Mouse (Mus musculus) liver, embryonic 15.5 days (tissue): Measurements from ENCODE around the gene Fndc3b. TPM values are rescaled to one million over a fixed set of nuclear protein-coding genes. Genes with fewer than 3 reads are reported as not detected.

Experiments
- ATAC-seq: fragments of 200-750 bp; cut with Nextera tagmentation; 2 replicates; pipeline ENCODE4 v1.8.0; 2017; ENCODE audit warnings: moderate number of reproducible peaks, mild to moderate bottlenecking, moderate library complexity; ENCODE audit not compliant: insufficient read depth
- H3K27ac ChIP-seq: fragments of 300-500 bp; sonication (generic); replicated peaks from 2 replicates; pipeline ENCODE4 v1.5.1; 2015; ENCODE audit warnings: mild to moderate bottlenecking, inconsistent platforms
- H3K27me3 ChIP-seq: fragments of 300-500 bp; sonication (generic); 2 replicates; pipeline ENCODE4 v1.6.1; 2015; ENCODE audit warnings: mild to moderate bottlenecking, inconsistent platforms
- H3K36me3 ChIP-seq: fragments of 300-500 bp; sonication (generic); replicated peaks from 2 replicates; pipeline ENCODE4 v1.6.1; 2015; ENCODE audit warnings: moderate library complexity, mild to moderate bottlenecking, inconsistent platforms
- H3K4me1 ChIP-seq: fragments of 300-500 bp; sonication (generic); replicated peaks from 2 replicates; pipeline ENCODE4 v1.6.1; 2015; ENCODE audit warnings: inconsistent platforms
- H3K4me2 ChIP-seq: fragments of 300-500 bp; sonication (generic); 2 replicates; pipeline ENCODE4 v1.6.1; 2015; ENCODE audit warnings: moderate library complexity, mild to moderate bottlenecking, inconsistent platforms
- H3K4me3 ChIP-seq: fragments of 300-500 bp; sonication (generic); replicated peaks from 2 replicates; pipeline ENCODE4 v1.5.1; 2015; ENCODE audit warnings: mild to moderate bottlenecking, inconsistent platforms
- H3K9ac ChIP-seq: fragments of 300-500 bp; sonication (generic); 2 replicates; pipeline ENCODE4 v1.6.1; 2015; ENCODE audit warnings: moderate library complexity, mild to moderate bottlenecking, inconsistent platforms
- H3K9me3 ChIP-seq: fragments of 300-500 bp; sonication (generic); replicated peaks from 2 replicates; pipeline ENCODE4 v1.6.1; 2016; ENCODE audit warnings: inconsistent platforms
- WGBS: fragments of 180-500 bp; shearing (Covaris S2); methylation state at CpG from one replicate; pipeline ENCODE4 v1.1.7; 2015; ENCODE audit warnings: mixed read lengths; ENCODE audit not compliant: insufficient replicate concordance; 5-methylcytosine and 5-hydroxymethylcytosine counted together
- polyA plus RNA-seq: library from polyadenylated mRNA; unstranded; fragments of >200 nt; fragmentation: Nextera tagmentation; extraction: Ambion mirVana; gene quantifications from 2 replicates; pipeline ENCODE4 v1.2.1, GENCODE M21; 2015

Fndc3b gene
- polyA plus RNA-seq, 1 experiment from 2014 or later = 8.5 TPM

GRCm38 (mm10) chr3:27432981-27433380 lies 278.1 kb downstream of the Fndc3b start:
- no peak overlapping the region for H3K27ac ChIP-seq
- no peak overlapping the region for H3K9ac ChIP-seq
- 61% methylated on average over 3 of the region's 3 CpGs for WGBS
- H3K4me3 ChIP-seq = no peak overlapping the region
- no peak for ATAC-seq
- no peaks in the 10 kb centered on the region for H3K9me3 ChIP-seq
- peaks cover 11% of the 10 kb centered on the region for H3K36me3 ChIP-seq
- H3K4me1 ChIP-seq = no peaks in the 10 kb centered on the region
- no peak overlapping the region for H3K4me2 ChIP-seq
- H3K27me3 ChIP-seq = no peaks in the 10 kb centered on the region

- no peak for ATAC-seq
- WGBS = 69% methylated on average over 13 of the region's 13 CpGs
- H3K4me1 ChIP-seq = no peaks in the 10 kb centered on the region
These were observed 280.4 kb downstream of the Fndc3b start for GRCm38 (mm10) chr3:27430621-27431263.

GRCm38 (mm10) chr3:27427406-27427805 lies 283.7 kb downstream of the Fndc3b start:
- no peaks in the 10 kb centered on the region for H3K4me1 ChIP-seq
- WGBS = 72% methylated on average over 6 of the region's 6 CpGs

More at GRCm38 (mm10) chr3:27430621-27431263, 280.4 kb downstream of the Fndc3b start:
- Histone ChIP-seq H3K4me2 (no peak overlapping the region), H3K9me3 (no peaks in the 10 kb centered on the region), H3K9ac (no peak overlapping the region), H3K27ac (no peak overlapping the region), H3K27me3 (no peaks in the 10 kb centered on the region), H3K4me3 (no peak overlapping the region), H3K36me3 (peaks cover 5% of the 10 kb centered on the region)

GRCm38 (mm10) chr3:27424049-27424667 lies 286.9 kb downstream of the Fndc3b start:
- H3K27me3 ChIP-seq = no peaks in the 10 kb centered on the region
- H3K27ac ChIP-seq = no peak overlapping the region
- no peak for ATAC-seq
- WGBS = 71% methylated on average over 11 of the region's 11 CpGs
- H3K4me1 ChIP-seq = no peaks in the 10 kb centered on the region
- no peak overlapping the region for H3K9ac ChIP-seq
- peaks cover 20% of the 10 kb centered on the region for H3K36me3 ChIP-seq
- no peak overlapping the region for H3K4me3 ChIP-seq
- no peak overlapping the region for H3K4me2 ChIP-seq
- H3K9me3 ChIP-seq = no peaks in the 10 kb centered on the region

More at GRCm38 (mm10) chr3:27427406-27427805, 283.7 kb downstream of the Fndc3b start:
- ATAC-seq = no peak
- Histone ChIP-seq H3K36me3 (peaks cover 19% of the 10 kb centered on the region), H3K27me3 (no peaks in the 10 kb centered on the region), H3K4me3 (no peak overlapping the region), H3K27ac (no peak overlapping the region), H3K9me3 (no peaks in the 10 kb centered on the region), H3K4me2 (no peak overlapping the region), H3K9ac (no peak overlapping the region)

GRCm38 (mm10) chr3:27422521-27422920 lies 288.6 kb downstream of the Fndc3b start:
- peaks cover 25% of the 10 kb centered on the region for H3K36me3 ChIP-seq
- no peaks in the 10 kb centered on the region for H3K27me3 ChIP-seq
- ATAC-seq = no peak
- H3K4me1 ChIP-seq = no peaks in the 10 kb centered on the region
- WGBS = 69% methylated on average over 6 of the region's 6 CpGs
- H3K27ac ChIP-seq = no peak overlapping the region
- no peak overlapping the region for H3K4me3 ChIP-seq
- no peak overlapping the region for H3K9ac ChIP-seq
- no peaks in the 10 kb centered on the region for H3K9me3 ChIP-seq
- no peak overlapping the region for H3K4me2 ChIP-seq

GRCm38 (mm10) chr3:27421980-27422379 lies 289.1 kb downstream of the Fndc3b start:
- Histone ChIP-seq H3K9ac (no peak overlapping the region), H3K9me3 (no peaks in the 10 kb centered on the region), H3K4me3 (no peak overlapping the region), H3K27ac (no peak overlapping the region), H3K27me3 (no peaks in the 10 kb centered on the region), H3K4me2 (no peak overlapping the region), H3K4me1 (no peaks in the 10 kb centered on the region), H3K36me3 (peaks cover 25% of the 10 kb centered on the region)
- WGBS = 74% methylated on average over 12 of the region's 12 CpGs
- no peak for ATAC-seq

- 75% methylated on average over 8 of the region's 8 CpGs for WGBS
- H3K4me2 ChIP-seq = no peak overlapping the region
- H3K4me1 ChIP-seq = no peaks in the 10 kb centered on the region
- H3K36me3 ChIP-seq = peaks cover 10% of the 10 kb centered on the region; the same call in 1 of the 2 replicates
- no peaks in the 10 kb centered on the region for H3K27me3 ChIP-seq
- no peak overlapping the region for H3K27ac ChIP-seq
- H3K9me3 ChIP-seq = no peaks in the 10 kb centered on the region
- H3K9ac ChIP-seq = no peak overlapping the region
- H3K4me3 ChIP-seq = no peak overlapping the region
- no peak for ATAC-seq
These were observed 292.5 kb downstream of the Fndc3b start for GRCm38 (mm10) chr3:27418602-27419001.

- Histone ChIP-seq H3K4me1 (no peaks in the 10 kb centered on the region), H3K4me3 (no peak overlapping the region), H3K27me3 (no peaks in the 10 kb centered on the region), H3K36me3 (peaks cover 5% of the 10 kb centered on the region; the same call in 1 of the 2 replicates), H3K9me3 (no peaks in the 10 kb centered on the region), H3K4me2 (no peak overlapping the region), H3K27ac (no peak overlapping the region), H3K9ac (no peak overlapping the region)
- 80% methylated on average over 10 of the region's 10 CpGs for WGBS
- no peak for ATAC-seq
These were observed 294.3 kb downstream of the Fndc3b start for GRCm38 (mm10) chr3:27416786-27417185.

- whole genome bisulfite sequencing = 54% methylated on average over 3 of the region's 3 CpGs
- Histone ChIP-seq H3K27ac (no peak overlapping the region), H3K27me3 (no peaks in the 10 kb centered on the region), H3K9ac (no peak overlapping the region), H3K4me2 (no peak overlapping the region), H3K36me3 (no peaks in the 10 kb centered on the region), H3K9me3 (no peaks in the 10 kb centered on the region), H3K4me3 (no peak overlapping the region), H3K4me1 (no peaks in the 10 kb centered on the region)
- no peak for ATAC-seq
These were observed 297.5 kb downstream of the Fndc3b start for GRCm38 (mm10) chr3:27413566-27413965.

GRCm38 (mm10) chr3:27411286-27411685 lies 299.8 kb downstream of the Fndc3b start:
- WGBS = 73% methylated on average over 2 of the region's 2 CpGs
- Histone ChIP-seq H3K36me3 (no peaks in the 10 kb centered on the region), H3K9ac (no peak overlapping the region), H3K4me1 (no peaks in the 10 kb centered on the region), H3K4me3 (no peak overlapping the region), H3K9me3 (no peaks in the 10 kb centered on the region), H3K27ac (no peak overlapping the region), H3K4me2 (no peak overlapping the region), H3K27me3 (no peaks in the 10 kb centered on the region)
- no peak for ATAC-seq

GRCm38 (mm10) chr3:27408564-27408963 lies 302.5 kb downstream of the Fndc3b start:
- Histone ChIP-seq H3K9me3 (no peaks in the 10 kb centered on the region), H3K36me3 (no peaks in the 10 kb centered on the region), H3K4me1 (no peaks in the 10 kb centered on the region), H3K4me2 (no peak overlapping the region), H3K27ac (no peak overlapping the region), H3K9ac (no peak overlapping the region), H3K27me3 (no peaks in the 10 kb centered on the region), H3K4me3 (no peak overlapping the region)
- ATAC-seq = no peak
- 44% methylated on average over 2 of the region's 2 CpGs for WGBS
